Mouse (Mus musculus) lung, embryonic 15.5 days (tissue): ENCODE data around the gene Adat3. TPM values are rescaled to one million over a fixed set of nuclear protein-coding genes. Genes with fewer than 3 reads are reported as not detected.

Experiments used
- microRNA-seq: library from miRNA; unstranded; fragments of <30 nt; microRNA quantifications from one replicate; pipeline ENCODE4, GENCODE M21; 2016
- polyA plus RNA-seq: library from polyadenylated mRNA; unstranded; fragments of >200 nt; fragmentation: Nextera tagmentation; extraction: Ambion mirVana; gene quantifications from 2 replicates; pipeline ENCODE4 v1.2.1, GENCODE M21; 2015

Adat3 gene
- polyA plus RNA-seq, 1 experiment from 2014 or later, result 9.1 TPM

Small RNA genes within 50 kb of the gene (microRNA-seq; reads per million reads assigned to microRNA genes)
- not detected for gene Mir6912

Other genes starting within 250 kb of the Adat3 start
- gene Plk5, start 246.4 kb upstream of the Adat3 start, polyA plus RNA-seq, result 0.74 and 1.0 TPM in 2 replicates
- 7.9 and 9.6 TPM in 2 replicates for gene Mex3d, start 215.2 kb upstream of the Adat3 start, polyA plus RNA-seq
- gene Mbd3, start 203.3 kb upstream of the Adat3 start, polyA plus RNA-seq, result 276 and 277 TPM in 2 replicates
- gene Uqcr11, start 196.1 kb upstream of the Adat3 start, polyA plus RNA-seq, result 628 and 681 TPM in 2 replicates
- gene Tcf3, start 169.2 kb upstream of the Adat3 start, polyA plus RNA-seq, result 122 and 126 TPM in 2 replicates
- gene Onecut3, start 108.0 kb upstream of the Adat3 start, polyA plus RNA-seq, result not detected in 2 replicates
- gene Atp8b3, start 63.8 kb upstream of the Adat3 start, polyA plus RNA-seq, result 0.05 and 0.16 TPM in 2 replicates
- gene Rexo1, start 41.3 kb upstream of the Adat3 start, polyA plus RNA-seq, result 25.0 and 25.8 TPM in 2 replicates
- 10.1 and 10.2 TPM in 2 replicates for gene Klf16, start 25.6 kb upstream of the Adat3 start, polyA plus RNA-seq
- 122 and 133 TPM in 2 replicates for gene Abhd17a, start 12.5 kb upstream of the Adat3 start, polyA plus RNA-seq
- gene Scamp4, start within 50 bp of the Adat3 start, polyA plus RNA-seq, result 79.0 and 84.8 TPM in 2 replicates
- gene Gm49322, start 3.1 kb downstream of the Adat3 start, polyA plus RNA-seq, result 3.2 and 5.1 TPM in 2 replicates
- 142 and 152 TPM in 2 replicates for gene Csnk1g2, start 20.0 kb downstream of the Adat3 start, polyA plus RNA-seq
- gene Btbd2, start 54.2 kb downstream of the Adat3 start, polyA plus RNA-seq, result 83.0 and 85.2 TPM in 2 replicates
- gene Mknk2, start 75.2 kb downstream of the Adat3 start, polyA plus RNA-seq, result 99.8 and 104 TPM in 2 replicates
- 44.5 and 44.7 TPM in 2 replicates for gene Mob3a, start 99.1 kb downstream of the Adat3 start, polyA plus RNA-seq
- gene Izumo4, start 99.3 kb downstream of the Adat3 start, polyA plus RNA-seq, result 19.8 and 23.0 TPM in 2 replicates
- 68.2 and 72.4 TPM in 2 replicates for gene Ap3d1, start 139.4 kb downstream of the Adat3 start, polyA plus RNA-seq
- 15.5 and 18.3 TPM in 2 replicates for gene Dot1l, start 152.3 kb downstream of the Adat3 start, polyA plus RNA-seq
- 60.1 and 64.7 TPM in 2 replicates for gene Sf3a2, start 195.3 kb downstream of the Adat3 start, polyA plus RNA-seq
- gene Plekhj1, start 195.7 kb downstream of the Adat3 start, polyA plus RNA-seq, result 116 and 118 TPM in 2 replicates
- gene Amh, start 202.4 kb downstream of the Adat3 start, polyA plus RNA-seq, result 0.09 and 0.13 TPM in 2 replicates
- gene Jsrp1, start 210.6 kb downstream of the Adat3 start, polyA plus RNA-seq, result 0.74 and 1.5 TPM in 2 replicates
- 1,965 and 1,985 TPM in 2 replicates for gene Oaz1, start 223.8 kb downstream of the Adat3 start, polyA plus RNA-seq
- 0.05 and 0.31 TPM in 2 replicates for gene Lingo3, start 241.2 kb downstream of the Adat3 start, polyA plus RNA-seq